Mouse (Mus musculus) lung, adult 2 months (tissue): ENCODE results near the gene Cpne7.

Source experiments
- CTCF ChIP-seq: fragments of 200-500 bp; IDR thresholded peaks from 2 replicates; pipeline ENCODE4 v1.5.1; 2011; ENCODE audit warnings: mild to moderate bottlenecking, low read length, control low read depth; ENCODE audit not compliant: insufficient read depth
- POLR2A ChIP-seq: fragments of 200-500 bp; IDR thresholded peaks from 2 replicates; pipeline ENCODE4 v1.6.1; 2011; ENCODE audit warnings: low read depth, mild to moderate bottlenecking, control low read depth, low read length, borderline replicate concordance; ENCODE audit errors: extremely low read depth

DNA sequence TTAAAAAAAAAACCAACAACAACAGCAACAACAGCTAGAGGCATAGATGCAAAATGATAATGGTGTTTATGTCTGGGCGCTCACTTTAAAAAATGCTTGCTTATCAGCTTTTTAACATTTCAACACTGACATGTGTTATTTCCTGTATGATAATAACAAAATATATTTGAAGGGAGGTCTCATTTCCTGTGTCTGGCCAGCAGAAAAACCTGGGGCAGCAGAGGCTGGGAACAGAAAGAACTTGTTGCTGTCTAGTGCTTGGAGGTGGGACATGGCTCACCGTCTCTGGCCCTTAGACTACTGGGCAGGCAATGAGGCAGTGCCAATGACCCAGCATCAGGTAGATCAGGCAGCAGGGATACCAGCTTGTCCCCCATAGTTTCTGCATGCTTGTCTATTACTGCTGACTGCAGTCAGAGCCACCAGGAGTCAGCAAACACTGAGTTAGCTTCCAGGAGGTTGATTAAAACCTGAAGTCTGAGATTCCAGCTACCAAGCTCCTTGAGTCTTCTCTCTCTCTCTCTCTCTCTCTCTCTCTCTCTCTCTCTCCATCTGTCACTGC, 3.2 kb upstream of the Cpne7 start:
- TF ChIP-seq POLR2A (no peak), CTCF (no peak)
